Mouse (Mus musculus) gastrocnemius, postnatal 14 days (tissue): ENCODE results near the gene Emx2. TPM values are rescaled to one million over a fixed set of nuclear protein-coding genes. Genes with fewer than 3 reads are reported as not detected.

Source experiments
- DNase-seq: peaks from one replicate; pipeline ENCODE4 v3.0.0; 2021; ENCODE audit warnings: mixed read lengths
- intact Hi-C: fragments of 180-260 bp; cut with DNase I; formaldehyde crosslinking; loops from one replicate; pipeline ENCODE4 v1.15.1; 2025; ENCODE audit warnings: low total_unique reads
- total RNA-seq, 2 experiments: library from RNA; stranded (reverse); gene quantifications; 2 replicates each; pipeline ENCODE4 v1.2.3; 2021

The Emx2 gene
- total RNA-seq, 2 experiments from 2014 or later, result 0.66 to 1.2 TPM

DNA sequence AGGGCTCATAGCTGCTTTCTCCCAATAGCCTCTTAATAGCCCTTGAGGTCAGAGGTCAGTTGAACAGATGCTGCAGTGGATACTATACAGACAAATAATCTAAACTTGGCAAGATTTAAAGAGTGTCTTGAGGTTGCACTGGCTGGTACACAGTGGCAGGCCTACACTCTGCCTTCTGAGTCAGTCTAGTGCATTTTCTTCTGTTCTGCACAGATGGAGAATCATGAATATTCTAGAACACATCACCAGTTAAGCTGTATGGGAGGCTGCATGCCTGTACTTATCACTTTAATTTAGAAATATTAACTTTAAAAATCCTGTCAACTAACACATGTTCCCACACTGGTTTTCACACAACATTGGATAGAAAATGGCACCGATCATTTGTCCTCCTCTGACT, 34.1 kb downstream of the Emx2 start:
- intact Hi-C loops, result no loop called here
- no peak for DNase-seq

DNA sequence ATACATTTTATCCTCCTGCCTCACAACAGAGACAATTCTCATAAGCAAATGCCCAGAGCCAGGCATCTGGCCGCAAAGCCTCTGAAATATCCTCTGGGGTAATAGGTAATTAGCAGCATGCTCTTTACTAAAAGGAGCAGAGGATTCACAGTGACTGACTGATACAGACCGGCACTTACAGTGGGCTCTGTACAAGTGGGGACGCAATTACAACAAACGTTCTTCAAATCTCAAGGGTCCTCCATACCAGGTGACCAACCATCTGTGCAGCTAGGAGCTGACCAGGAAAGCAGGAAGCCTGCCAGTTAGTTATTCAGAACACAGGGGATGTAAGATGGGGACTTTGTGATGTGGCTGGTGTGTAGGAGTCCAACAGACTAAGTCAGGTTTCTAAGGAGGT, 38.7 kb downstream of the Emx2 start:
- intact Hi-C loops, result no loop called here
- no peak for DNase-seq

DNA sequence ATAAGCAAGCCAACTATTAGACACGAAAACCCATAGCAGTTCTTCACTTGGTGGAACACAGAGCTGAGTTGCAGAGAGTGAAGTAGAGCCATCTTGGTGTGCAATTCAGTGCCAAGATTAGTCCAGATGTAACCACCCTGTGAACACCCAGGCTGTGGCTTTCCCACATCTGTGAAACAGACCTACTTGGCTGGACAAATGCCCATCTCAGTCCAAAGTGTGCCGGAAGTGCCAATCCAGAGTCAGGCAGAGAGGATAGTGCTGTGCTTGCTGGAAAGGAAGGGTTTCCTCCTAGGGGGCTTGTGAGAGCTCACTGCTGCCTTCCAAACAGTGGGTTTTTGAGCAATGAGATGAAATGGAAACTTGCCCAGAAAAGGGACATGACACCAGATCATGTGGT, 50.7 kb downstream of the Emx2 start:
- DNase-seq, result no peak
- intact Hi-C loops, result no loop called here

- no peak for DNase-seq
- intact Hi-C loops, result no loop called here
Observed at GRCm38 (mm10) chr19:59513181-59513580, 55.0 kb downstream of the Emx2 start.

Other genes with a start within 250 kb of the Emx2 start
- not detected for gene Kcnk18, start 239.2 kb upstream of the Emx2 start, total RNA-seq
- gene Slc18a2, start 197.5 kb upstream of the Emx2 start, total RNA-seq, result under 1 TPM; 0.16 to 0.21 TPM
- 100 to 1,000 TPM; 372 to 502 TPM for gene Rps12-ps3, start 136.1 kb upstream of the Emx2 start, total RNA-seq
- gene Pdzd8, start 112.6 kb upstream of the Emx2 start, total RNA-seq, result 10 to 100 TPM; 12.9 to 13.3 TPM